Mouse (Mus musculus) MEL (cell line): ENCODE results near the gene Dstyk. TPM values are rescaled to one million over a fixed set of nuclear protein-coding genes. Genes with fewer than 3 reads are reported as not detected.

Source experiments
- DNase-seq: peaks from one replicate; pipeline ENCODE4 v3.0.0; 2011; ENCODE audit warnings: low read depth, low spot score
- H3K27ac ChIP-seq: 2 replicates; pipeline ENCODE4 v1.5.1; 2012; ENCODE audit warnings: low read depth, mild to moderate bottlenecking, control low read depth, low read length, moderate library complexity; ENCODE audit not compliant: control insufficient read depth
- H3K27me3 ChIP-seq, 2 experiments: fragments of 150-350 bp in 1 of 2; sonication (generic) in 1 of 2; 2 replicates each; pipeline ENCODE4 v1.6.1; 2012; ENCODE audit warnings: low read length in 2 of 2, mild to moderate bottlenecking in 2 of 2, improper control_type of control experiment in 1 of 2, moderate library complexity in 1 of 2; ENCODE audit not compliant: insufficient read depth in 2 of 2, control insufficient read depth in 1 of 2
- H3K36me3 ChIP-seq, 2 experiments: 2 replicates each; pipeline ENCODE4 v1.6.1; 2012 to 2014; ENCODE audit warnings: low read length in 2 of 2, improper control_type of control experiment in 1 of 2, inconsistent platforms in 1 of 2, mild to moderate bottlenecking in 1 of 2; ENCODE audit not compliant: insufficient read depth in 2 of 2, control insufficient read depth in 1 of 2
- H3K4me1 ChIP-seq, 2 experiments: fragments of 150-350 bp in 1 of 2; sonication (generic) in 1 of 2; 2 replicates each; pipeline ENCODE4 v1.6.1; 2012; ENCODE audit warnings: low read length in 2 of 2, improper control_type of control experiment in 1 of 2, mild to moderate bottlenecking in 1 of 2; ENCODE audit not compliant: insufficient read depth in 2 of 2, control insufficient read depth in 1 of 2
- H3K4me3 ChIP-seq, 2 experiments: fragments of 150-350 bp in 1 of 2; sonication (generic) in 1 of 2; 2 replicates each; pipeline ENCODE4 v1.5.1; 2012; ENCODE audit warnings: low read depth in 2 of 2, low read length in 2 of 2, mild to moderate bottlenecking in 2 of 2, moderate library complexity in 2 of 2, control low read depth in 1 of 2, improper control_type of control experiment in 1 of 2; ENCODE audit not compliant: control insufficient read depth in 1 of 2, insufficient read depth in 1 of 2
- H3K79me2 ChIP-seq: 2 replicates; pipeline ENCODE4 v1.6.1; 2012; ENCODE audit warnings: mild to moderate bottlenecking, low read length, moderate library complexity; ENCODE audit not compliant: control insufficient read depth, poor library complexity, insufficient read depth
- H3K9ac ChIP-seq: 2 replicates; pipeline ENCODE4 v1.6.1; 2012; ENCODE audit warnings: low read depth, mild to moderate bottlenecking, control low read depth, low read length, moderate library complexity; ENCODE audit not compliant: control insufficient read depth, poor library complexity, severe bottlenecking
- H3K9me3 ChIP-seq: fragments of 150-350 bp; sonication (generic); replicated peaks from 2 replicates; pipeline ENCODE4 v1.6.1; 2012; ENCODE audit warnings: mild to moderate bottlenecking, low read length, improper control_type of control experiment, moderate library complexity; ENCODE audit not compliant: insufficient read depth
- BHLHE40 ChIP-seq: IDR thresholded peaks from 2 replicates; pipeline ENCODE4 v1.6.1; 2012; ENCODE audit warnings: low read depth, mild to moderate bottlenecking, inconsistent platforms, low read length, improper control_type of control experiment, borderline replicate concordance
- CHD1 ChIP-seq: IDR thresholded peaks from 2 replicates; pipeline ENCODE4 v1.6.1; 2012; ENCODE audit warnings: low read depth, mild to moderate bottlenecking, inconsistent platforms, low read length, improper control_type of control experiment
- CTCF ChIP-seq, 3 experiments: IDR thresholded peaks in 2 of 3; conservative IDR thresholded peaks in 1 of 3; 2 replicates each; pipeline ENCODE4 v1.5.1; 2011 to 2012; ENCODE audit warnings: low read length in 3 of 3, low read depth in 2 of 3, mild to moderate bottlenecking in 2 of 3, improper control_type of control experiment in 1 of 3, inconsistent platforms in 1 of 3, mixed read lengths in 1 of 3, moderate library complexity in 1 of 3; ENCODE audit not compliant: control insufficient read depth in 1 of 3, insufficient read depth in 1 of 3, poor library complexity in 1 of 3, severe bottlenecking in 1 of 3
- EP300 ChIP-seq, 2 experiments: IDR thresholded peaks; 2 replicates each; pipeline ENCODE4 v1.6.1; 2011; ENCODE audit warnings: improper control_type of control experiment in 2 of 2, low read length in 2 of 2, low read depth in 1 of 2, mild to moderate bottlenecking in 1 of 2
- GABPA ChIP-seq: IDR thresholded peaks from 2 replicates; pipeline ENCODE4 v1.6.1; 2012; ENCODE audit warnings: low read depth, mild to moderate bottlenecking, inconsistent platforms, low read length, improper control_type of control experiment, moderate library complexity
- KAT2A ChIP-seq: conservative IDR thresholded peaks from 2 replicates; pipeline ENCODE4 v1.6.1; 2012; ENCODE audit warnings: low read depth, low read length, improper control_type of control experiment, inconsistent platforms
- MAX ChIP-seq: IDR thresholded peaks from 2 replicates; pipeline ENCODE4 v1.6.1; 2011; ENCODE audit warnings: low read length, improper control_type of control experiment
- MAZ ChIP-seq: IDR thresholded peaks from 2 replicates; pipeline ENCODE4 v1.6.1; 2012; ENCODE audit warnings: low read depth, mild to moderate bottlenecking, inconsistent platforms, low read length, improper control_type of control experiment
- MXI1 ChIP-seq: IDR thresholded peaks from 2 replicates; pipeline ENCODE4 v1.6.1; 2011; ENCODE audit warnings: mild to moderate bottlenecking, low read depth, low read length, improper control_type of control experiment
- MYB ChIP-seq: IDR thresholded peaks from 2 replicates; pipeline ENCODE4 v1.6.1; 2011; ENCODE audit warnings: mild to moderate bottlenecking, low read depth, low read length, improper control_type of control experiment
- NELFE ChIP-seq: IDR thresholded peaks from 2 replicates; pipeline ENCODE4 v1.6.1; 2011; ENCODE audit warnings: low read depth, low read length, improper control_type of control experiment
- NRF1 ChIP-seq: IDR thresholded peaks from 2 replicates; pipeline ENCODE4 v1.6.1; 2014; ENCODE audit warnings: low read depth, mild to moderate bottlenecking, inconsistent platforms, low read length, improper control_type of control experiment, moderate library complexity; ENCODE audit not compliant: poor library complexity, insufficient read depth, severe bottlenecking
- POLR2A ChIP-seq, 2 experiments: IDR thresholded peaks; 2 replicates each; pipeline ENCODE4 v1.6.1; 2011 to 2012; ENCODE audit warnings: low read length in 2 of 2, mild to moderate bottlenecking in 2 of 2, control low read depth in 1 of 2, improper control_type of control experiment in 1 of 2, low read depth in 1 of 2, moderate library complexity in 1 of 2; ENCODE audit not compliant: control insufficient read depth in 1 of 2, insufficient read depth in 1 of 2, poor library complexity in 1 of 2
- POLR2AphosphoS2 ChIP-seq: IDR thresholded peaks from 2 replicates; pipeline ENCODE4 v1.6.1; 2011; ENCODE audit warnings: low read length, improper control_type of control experiment
- RAD21 ChIP-seq: IDR thresholded peaks from 2 replicates; pipeline ENCODE4 v1.6.1; 2011; ENCODE audit warnings: mild to moderate bottlenecking, low read depth, low read length, improper control_type of control experiment
- RCOR1 ChIP-seq: IDR thresholded peaks from 2 replicates; pipeline ENCODE4 v1.6.1; 2012; ENCODE audit warnings: low read depth, mild to moderate bottlenecking, inconsistent platforms, low read length, improper control_type of control experiment
- SIN3A ChIP-seq: IDR thresholded peaks from 2 replicates; pipeline ENCODE4 v1.6.1; 2012; ENCODE audit warnings: low read length, improper control_type of control experiment, inconsistent platforms
- SMC3 ChIP-seq: IDR thresholded peaks from 2 replicates; pipeline ENCODE4 v1.6.1; 2011; ENCODE audit warnings: low read depth, low read length, improper control_type of control experiment
- UBTF ChIP-seq: IDR thresholded peaks from 2 replicates; pipeline ENCODE4 v1.6.1; 2012; ENCODE audit warnings: low read depth, mild to moderate bottlenecking, inconsistent platforms, low read length, improper control_type of control experiment, moderate library complexity, borderline replicate concordance; ENCODE audit not compliant: insufficient read depth
- USF1 ChIP-seq: IDR thresholded peaks from 2 replicates; pipeline ENCODE4 v1.6.1; 2014; ENCODE audit warnings: low read depth, mild to moderate bottlenecking, inconsistent platforms, low read length, improper control_type of control experiment, moderate library complexity
- USF2 ChIP-seq, 2 experiments: IDR thresholded peaks; 2 replicates each; pipeline ENCODE4 v1.6.1; 2011 to 2012; ENCODE audit warnings: improper control_type of control experiment in 2 of 2, low read length in 2 of 2, borderline replicate concordance in 1 of 2, inconsistent platforms in 1 of 2, low read depth in 1 of 2, mild to moderate bottlenecking in 1 of 2; ENCODE audit not compliant: insufficient read depth in 1 of 2
- ZMIZ1 ChIP-seq: IDR thresholded peaks from 2 replicates; pipeline ENCODE4 v1.6.1; 2012; ENCODE audit warnings: low read depth, mild to moderate bottlenecking, inconsistent platforms, low read length, improper control_type of control experiment, moderate library complexity
- polyA plus RNA-seq, 2 experiments: library from polyadenylated mRNA; stranded (reverse) in 1 of 2; unstranded in 1 of 2; fragments of >175 nt in 1 of 2; fragments of >200 nt in 1 of 2; gene quantifications; 2 replicates each; pipeline versions ENCODE4 v1.2.1 to v1.2.4; 2012; ENCODE audit warnings: low replicate concordance in 2 of 2, low read depth in 1 of 2; ENCODE audit not compliant: insufficient read length in 2 of 2, insufficient read depth in 1 of 2, missing spikeins in 1 of 2
- total RNA-seq: library from RNA; depleted of rRNA; stranded (reverse); fragments of 300-350 nt; gene quantifications from 2 replicates; pipeline ENCODE4 v1.2.3, GENCODE M21; 2012

Dstyk gene
- total and polyA plus RNA-seq, 3 experiments = 2.4 to 4.5 TPM; not detected in 1

DNA sequence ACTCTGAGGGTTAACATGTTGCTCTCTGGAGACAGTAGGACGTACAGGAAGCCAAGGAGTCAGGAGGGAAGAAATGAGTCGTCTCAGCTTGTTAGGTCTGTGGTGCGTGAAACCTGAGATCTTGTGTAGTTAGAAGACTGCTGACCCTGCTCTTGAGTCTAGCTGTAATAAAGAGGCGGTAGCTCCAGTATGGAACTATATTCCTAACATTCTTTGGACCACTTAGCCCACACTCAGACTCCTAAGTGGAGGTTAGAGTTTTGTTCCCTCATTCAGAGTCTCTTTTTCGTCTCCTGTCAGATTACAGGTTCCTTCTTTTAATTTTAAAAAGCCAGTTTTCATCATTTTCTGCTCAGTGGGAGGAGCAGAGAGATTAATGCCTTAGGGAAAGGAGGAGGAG is 47.3 kb downstream of the Dstyk start:
- no peak overlapping the region for H3K9ac ChIP-seq
- H3K27me3 ChIP-seq = no peaks in the 10 kb centered on the region
- H3K27ac ChIP-seq = no peak overlapping the region
- no peaks in the 10 kb centered on the region for H3K9me3 ChIP-seq
- H3K4me1 ChIP-seq = no peaks in the 10 kb centered on the region
- TF ChIP-seq SMC3 = no peak
- TF ChIP-seq MYB = no peak
- no peak for TF ChIP-seq CTCF (IDR thresholded peaks at IDR 0.05 in 2 of 3, conservative IDR thresholded peaks at IDR 0.05 in 1 of 3; ENCODE audit: control insufficient read depth in 1 of 3, insufficient read depth in 1 of 3, low read depth in 2 of 3, low read length in 3 of 3, poor library complexity in 1 of 3, severe bottlenecking in 1 of 3)
- no peak for TF ChIP-seq BHLHE40
- no peak for TF ChIP-seq USF2 (IDR thresholded peaks at IDR 0.05; ENCODE audit: borderline replicate concordance in 1 of 2, insufficient read depth in 1 of 2, low read depth in 1 of 2, low read length in 2 of 2)
- no peak for TF ChIP-seq USF1
- no peak for TF ChIP-seq NRF1
- TF ChIP-seq POLR2AphosphoS2 = no peak
- no peak for TF ChIP-seq UBTF
- no peak for TF ChIP-seq POLR2A (IDR thresholded peaks at IDR 0.05; ENCODE audit: control insufficient read depth in 1 of 2, insufficient read depth in 1 of 2, low read depth in 1 of 2, low read length in 2 of 2, poor library complexity in 1 of 2)
- no peak for TF ChIP-seq MAX
- TF ChIP-seq RCOR1 = no peak
- TF ChIP-seq NELFE = no peak
- TF ChIP-seq EP300 (IDR thresholded peaks at IDR 0.05; ENCODE audit: low read depth in 1 of 2, low read length in 2 of 2) = no peak
- no peaks in the 10 kb centered on the region for H3K36me3 ChIP-seq
- DNase-seq = no peak
- no peak overlapping the region for H3K4me3 ChIP-seq
- no peaks in the 10 kb centered on the region for H3K79me2 ChIP-seq

DNA sequence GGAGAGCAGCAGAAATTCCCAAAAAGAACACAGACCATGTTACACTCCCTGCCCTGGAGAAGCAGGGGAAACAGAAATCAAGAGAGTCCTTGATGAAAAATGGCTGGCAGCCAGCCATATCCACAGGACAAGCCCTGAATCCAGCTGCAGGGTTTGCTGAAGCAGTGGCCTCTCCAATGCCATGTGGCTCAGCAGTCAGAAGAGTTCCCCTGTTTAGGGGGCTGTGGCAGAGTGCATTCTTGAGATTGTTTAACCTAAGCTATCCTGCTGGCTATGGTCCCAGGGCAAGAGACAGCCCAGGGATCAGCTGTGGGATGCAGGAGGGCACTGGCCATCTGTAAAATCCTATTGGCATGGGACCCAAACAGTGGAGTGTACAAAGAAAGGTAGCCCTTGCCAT is 51.6 kb downstream of the Dstyk start:
- TF ChIP-seq RAD21 (no peak), MAZ (no peak), SMC3 (no peak), MXI1 (no peak), ZMIZ1 (no peak), KAT2A (no peak), UBTF (no peak), GABPA (no peak), CHD1 (no peak), SIN3A (no peak), POLR2AphosphoS2 (no peak)
- Histone ChIP-seq H3K79me2 (no peaks in the 10 kb centered on the region), H3K4me3 (no peak overlapping the region), H3K9me3 (no peaks in the 10 kb centered on the region), H3K36me3 (no peaks in the 10 kb centered on the region), H3K4me1 (no peaks in the 10 kb centered on the region), H3K9ac (no peak overlapping the region), H3K27me3 (no peaks in the 10 kb centered on the region), H3K27ac (no peak overlapping the region)
- no peak for DNase-seq
